Mouse (Mus musculus) G1E (cell line): ENCODE measurements at regions not wholly inside any gene's neighbourhood (a gene's known extent, or its start where the extent isn't known, plus 50 kb on each side); places are given as distances from the start of the nearest gene placed in this dataset.

Source experiments
- CTCF ChIP-seq: IDR thresholded peaks from 2 replicates; pipeline ENCODE4 v1.5.1; 2012; ENCODE audit warnings: low read depth, low read length, inconsistent platforms, mixed read lengths
- POLR2AphosphoS5 ChIP-seq: IDR thresholded peaks from 2 replicates; pipeline ENCODE4 v1.6.1; 2012; ENCODE audit warnings: low read depth, low read length, inconsistent platforms; ENCODE audit not compliant: insufficient replicate concordance
- TAL1 ChIP-seq: conservative IDR thresholded peaks from 2 replicates; pipeline ENCODE4 v1.6.1; 2012; ENCODE audit warnings: low read depth, low read length, inconsistent platforms, mixed read lengths

GRCm38 (mm10) chr14:15970321-15970720, 278.8 kb upstream of the Ngly1 start:
- TF ChIP-seq CTCF = no peak
- no peak for TF ChIP-seq POLR2AphosphoS5
- TF ChIP-seq TAL1 = no peak
